Comparison of ENCODE assay signal across 21 mouse cellular contexts in genomic region chr11:101725043-101725442, GRCm38 (mm10).
"Had no signal": no experiment of that assay in that cellular context is flagged by ENCODE, and none has a peak within 500 bp of the region (broad histone marks: within the 10 kb centered on the region; RNA-seq: fewer than 3 reads in every experiment).

No protein-coding gene starts in this region.

- H3K4me1 ChIP-seq: kidney, embryonic 15.5 days; limb, embryonic 13.5 days; liver, embryonic 13.5 days had no signal

- DNase-seq: kidney, adult 8-10 months; kidney, postnatal 10 days; kidney, postnatal 36 days; liver; liver, embryonic 13.5 days; lung, embryonic 14.5 days; right cerebral cortex, adult 18-20 months; right cerebral cortex, postnatal 14 days; right cerebral cortex, postnatal 4 days; thymus, adult 2 months; thymus, postnatal 14 days; thymus, postnatal 4 days had no signal

- H3K27ac ChIP-seq: kidney, embryonic 15.5 days; limb, embryonic 10.5 days; limb, embryonic 13.5 days; liver, embryonic 13.5 days; macrophage; midbrain, embryonic 13.5 days; neural tube, embryonic 12.5 days; neural tube, embryonic 15.5 days; stomach, postnatal 0 days had no signal

- H3K4me3 ChIP-seq: kidney, embryonic 15.5 days; limb, embryonic 10.5 days; limb, embryonic 13.5 days; liver, embryonic 13.5 days; midbrain, embryonic 13.5 days; neural tube, embryonic 12.5 days; neural tube, embryonic 15.5 days had no signal

- H3K36me3 ChIP-seq: kidney, embryonic 15.5 days; limb, embryonic 10.5 days; limb, embryonic 13.5 days; liver, embryonic 13.5 days; midbrain, embryonic 13.5 days; neural tube, embryonic 12.5 days; neural tube, embryonic 15.5 days had no signal

- H3K4me2 ChIP-seq: kidney, embryonic 15.5 days; limb, embryonic 13.5 days; liver, embryonic 13.5 days; lung, embryonic 14.5 days; midbrain, embryonic 13.5 days; neural tube, embryonic 12.5 days; neural tube, embryonic 15.5 days had no signal

- H3K27me3 ChIP-seq: kidney, embryonic 15.5 days; limb, embryonic 13.5 days; liver, embryonic 13.5 days; midbrain, embryonic 13.5 days; neural tube, embryonic 12.5 days; neural tube, embryonic 15.5 days had no signal

- H3K9ac ChIP-seq: kidney, embryonic 15.5 days; limb, embryonic 13.5 days; liver, embryonic 13.5 days; lung, embryonic 14.5 days; midbrain, embryonic 13.5 days; neural tube, embryonic 12.5 days; neural tube, embryonic 15.5 days had no signal

- H3K9me3 ChIP-seq: kidney, embryonic 15.5 days; limb, embryonic 10.5 days; limb, embryonic 13.5 days; liver, embryonic 13.5 days; midbrain, embryonic 13.5 days; neural tube, embryonic 12.5 days; neural tube, embryonic 15.5 days had no signal

- ATAC-seq: lung, postnatal 0 days; midbrain, embryonic 13.5 days had no signal
